Comparison of ENCODE assay signal across 17 mouse cellular contexts in the genomic region with DNA sequence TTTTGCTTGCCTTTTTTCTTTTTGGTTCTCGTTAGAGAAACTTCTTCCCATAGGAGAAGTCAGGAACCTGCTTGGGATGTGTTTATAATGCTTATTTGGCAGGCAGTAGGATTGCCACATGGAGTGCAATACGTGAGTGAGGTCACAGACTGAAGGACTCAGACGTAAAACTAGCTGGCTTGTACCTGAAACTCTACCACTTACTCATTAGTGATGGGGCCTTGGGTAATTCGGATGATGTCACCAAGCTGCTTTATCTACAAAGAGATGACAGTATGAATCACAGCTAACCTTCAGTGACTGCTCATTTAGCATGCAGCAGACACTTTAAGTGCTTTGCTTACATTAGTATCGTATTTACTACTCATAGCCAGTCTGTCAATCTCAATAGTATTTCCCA. TPM values are rescaled to one million over a fixed set of nuclear protein-coding genes. Genes with fewer than 3 reads are reported as not detected.
"Had no signal": no experiment of that assay in that cellular context is flagged by ENCODE, and none has a peak within 500 bp of the region (broad histone marks: within the 10 kb centered on the region; RNA-seq: fewer than 3 reads in every experiment).

No protein-coding gene starts in this region.

- H3K27me3 ChIP-seq: liver, embryonic 12.5 days; lung, embryonic 15.5 days; midbrain, embryonic 12.5 days; neural tube, embryonic 15.5 days had no signal

- H3K36me3 ChIP-seq: neural tube, embryonic 15.5 days had no signal

- ATAC-seq: liver, embryonic 12.5 days; midbrain, embryonic 16.5 days had no signal

- H3K4me1 ChIP-seq: limb, embryonic 10.5 days; liver, embryonic 12.5 days; lung, embryonic 15.5 days; midbrain, embryonic 12.5 days; neural tube, embryonic 15.5 days had no signal

- H3K4me3 ChIP-seq: limb, embryonic 10.5 days; liver, embryonic 12.5 days; lung, embryonic 15.5 days; midbrain, embryonic 12.5 days; neural tube, embryonic 15.5 days had no signal

- H3K9me3 ChIP-seq: limb, embryonic 10.5 days; liver, embryonic 12.5 days; lung, embryonic 15.5 days; midbrain, embryonic 12.5 days; neural tube, embryonic 15.5 days had no signal

- DNase-seq: kidney, postnatal 10 days; lung, postnatal 14 days; right cerebral cortex, adult 18-20 months; right cerebral cortex, postnatal 25 days had no signal

- H3K9ac ChIP-seq: liver, embryonic 12.5 days; lung, embryonic 15.5 days; midbrain, embryonic 12.5 days; neural tube, embryonic 15.5 days had no signal

- H3K4me2 ChIP-seq: liver, embryonic 12.5 days; lung, embryonic 15.5 days; midbrain, embryonic 12.5 days; neural tube, embryonic 15.5 days had no signal

- H3K27ac ChIP-seq: limb, embryonic 10.5 days; liver, embryonic 12.5 days; lung, embryonic 15.5 days; macrophage; midbrain, embryonic 12.5 days; neural tube, embryonic 15.5 days; stomach, postnatal 0 days had no signal

RNA-seq across cellular contexts. Expression of a gene that starts 16.2 kb away (rescaled TPM):
- total RNA-seq: layer of hippocampus, postnatal 14 days; left cerebral cortex, adult 18-20 months; left cerebral cortex, postnatal 14 days; megakaryocyte-erythroid progenitor cell, adult 5-6 weeks had no signal
- polyA plus RNA-seq: limb, embryonic 10.5 days; lung, embryonic 15.5 days; macrophage; midbrain, embryonic 12.5 days; midbrain, embryonic 16.5 days; neural tube, embryonic 11.5 days had no signal

RNA-seq across cellular contexts. Expression of a gene that starts 42.0 kb away (rescaled TPM):
- total RNA-seq: megakaryocyte-erythroid progenitor cell, adult 5-6 weeks had no signal
